Mouse (Mus musculus) thymus, postnatal 14 days (tissue): Measurements from ENCODE around the gene Apoc4.
"Not testable (repeated sequence)": the region's sequence is repeated elsewhere in the genome, so short reads cannot be mapped to it uniquely, and the experiment has no call there.

Source experiments
- DNase-seq: peaks from one replicate; pipeline ENCODE4 v3.0.0; 2021

Gene Apoc4

GRCm38 (mm10) chr7:19698907-19699826 is 17.9 kb upstream of the Apoc4 start, which contains the start of gene Apoe:
Apoe (minus strand) TSS chr7:19699188.
- DNase-seq = peak; percentile 52

- no peak for DNase-seq
Measured at GRCm38 (mm10) chr7:19697949-19698906, 16.9 kb upstream of the Apoc4 start.

- DNase-seq = no peak
Measured at GRCm38 (mm10) chr7:19696336-19696873, 15.1 kb upstream of the Apoc4 start.

- no peak for DNase-seq
Measured at GRCm38 (mm10) chr7:19695881-19696280, 14.6 kb upstream of the Apoc4 start.

- no peak for DNase-seq
Measured at GRCm38 (mm10) chr7:19695213-19695594, 13.9 kb upstream of the Apoc4 start.

- DNase-seq = no peak
Measured at GRCm38 (mm10) chr7:19694336-19695212, 13.3 kb upstream of the Apoc4 start.

- no peak for DNase-seq
Measured at GRCm38 (mm10) chr7:19693421-19693820, 12.1 kb upstream of the Apoc4 start.

GRCm38 (mm10) chr7:19691873-19692865 is 10.9 kb upstream of the Apoc4 start, which contains the start of gene Apoc1:
Apoc1 (minus strand) TSS chr7:19692660.
- DNase-seq = no peak

GRCm38 (mm10) chr7:19691434-19691833 is 10.2 kb upstream of the Apoc4 start:
- no peak for DNase-seq

- DNase-seq = no peak
Measured at GRCm38 (mm10) chr7:19690845-19691244, 9.6 kb upstream of the Apoc4 start.

- DNase-seq = no peak
Measured at GRCm38 (mm10) chr7:19688611-19689010, 7.3 kb upstream of the Apoc4 start.

GRCm38 (mm10) chr7:19688101-19688500 is 6.8 kb upstream of the Apoc4 start:
- no peak for DNase-seq

GRCm38 (mm10) chr7:19686927-19687583 is 5.8 kb upstream of the Apoc4 start:
- not testable (repeated sequence) for DNase-seq

- DNase-seq = no peak
Measured at GRCm38 (mm10) chr7:19686521-19686920, 5.2 kb upstream of the Apoc4 start.

GRCm38 (mm10) chr7:19685374-19685773 is 4.1 kb upstream of the Apoc4 start:
- DNase-seq = no peak

- no peak for DNase-seq
Measured at GRCm38 (mm10) chr7:19683771-19684201, 2.5 kb upstream of the Apoc4 start.

- DNase-seq = no peak
Measured at GRCm38 (mm10) chr7:19682979-19683378, 1.7 kb upstream of the Apoc4 start.

GRCm38 (mm10) chr7:19680702-19681101 is 577 bp downstream of the Apoc4 start:
- no peak for DNase-seq

GRCm38 (mm10) chr7:19678901-19679300 is 2.4 kb downstream of the Apoc4 start:
- DNase-seq = no peak

GRCm38 (mm10) chr7:19677872-19678271 is 3.4 kb downstream of the Apoc4 start, which contains the start of gene Apoc2:
Apoc2 (minus strand) TSS chr7:19677941.
- DNase-seq = no peak
